Mouse (Mus musculus): ENCODE data around the gene Fgf16.

- TF ChIP-seq POLR2A (IDR thresholded peaks at IDR 0.05; ENCODE audit: insufficient read length, low read depth) (no peak), E2F4 (IDR thresholded peaks at IDR 0.05; ENCODE audit: insufficient read depth) (no peak), TCF12 (IDR thresholded peaks at IDR 0.05; ENCODE audit: insufficient read depth, poor library complexity, severe bottlenecking) (no peak), MYOG (IDR thresholded peaks at IDR 0.05; ENCODE audit: control insufficient read depth in 1 of 3, insufficient read depth in 1 of 3, insufficient read length in 2 of 3, low read depth in 2 of 3) (no peak), REST (IDR thresholded peaks at IDR 0.05; ENCODE audit: insufficient read depth, insufficient read length) (no peak), USF1 (IDR thresholded peaks at IDR 0.05; ENCODE audit: low read depth) (no peak), POLR2AphosphoS2 (IDR thresholded peaks at IDR 0.05; ENCODE audit: insufficient read length, low read depth) (no peak)
These were observed 30.8 kb downstream of the Fgf16 start for GRCm38 (mm10) chrX:105794806-105795403.
